Mouse (Mus musculus): Measurements from ENCODE around the gene St6galnac3. TPM values are rescaled to one million over a fixed set of nuclear protein-coding genes. Genes with fewer than 3 reads are reported as not detected.

The St6galnac3 gene
- polyA plus RNA-seq, 1 experiment from 2014 or later: 8.5 TPM

DNA sequence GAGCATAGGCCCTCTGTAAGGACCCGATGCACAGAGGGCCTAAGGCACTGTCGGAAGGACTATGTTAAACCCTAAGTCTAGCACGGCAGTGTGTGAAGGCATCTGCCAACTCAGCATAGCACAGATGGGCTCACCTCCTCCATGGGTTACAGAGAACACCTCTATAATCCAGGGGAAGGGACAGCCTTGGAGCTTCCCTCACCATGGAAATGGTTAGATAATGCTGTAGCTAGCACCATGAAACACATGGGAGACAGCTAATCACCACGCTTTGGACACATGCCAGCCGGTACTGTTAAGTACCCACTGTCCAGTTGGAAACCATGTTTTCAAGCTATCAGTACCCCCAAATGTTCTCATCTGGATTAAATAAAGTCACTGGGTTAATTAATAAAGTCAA, 60.3 kb downstream of the St6galnac3 start:
- no peak for TF ChIP-seq CTCF (IDR thresholded peaks at IDR 0.05; ENCODE audit: low read depth)
- Histone ChIP-seq H3K4me3 (ENCODE audit: low read depth, low read length) (no peak overlapping the region), H3K9ac (ENCODE audit: low read depth, low read length) (no peak overlapping the region), H3K9me3 (ENCODE audit: control insufficient read depth) (no peaks in the 10 kb centered on the region), H3K4me2 (replicated peaks; ENCODE audit: low read depth) (no peak overlapping the region), H3K27me3 (replicated peaks; ENCODE audit: control insufficient read depth, insufficient read depth, low read length) (no peaks in the 10 kb centered on the region), H3K36me3 (ENCODE audit: control insufficient read depth, insufficient read depth) (no peaks in the 10 kb centered on the region), H3K27ac (ENCODE audit: low read depth, low read length) (no peak overlapping the region), H3K4me1 (replicated peaks; ENCODE audit: control insufficient read depth, insufficient read depth, low read length) (no peaks in the 10 kb centered on the region)
- ATAC-seq: no peak
- 93% methylated on average over 5 of the region's 5 CpGs for WGBS

- H3K27me3 ChIP-seq (replicated peaks; ENCODE audit: control insufficient read depth, insufficient read depth, low read length): no peaks in the 10 kb centered on the region
- H3K4me3 ChIP-seq (ENCODE audit: low read depth, low read length): no peak overlapping the region
- no peak overlapping the region for H3K9ac ChIP-seq (ENCODE audit: low read depth, low read length)
- no peak for ATAC-seq
- H3K27ac ChIP-seq (ENCODE audit: low read depth, low read length): no peak overlapping the region
- no peak overlapping the region for H3K4me2 ChIP-seq (replicated peaks; ENCODE audit: low read depth)
- no peaks in the 10 kb centered on the region for H3K4me1 ChIP-seq (replicated peaks; ENCODE audit: control insufficient read depth, insufficient read depth, low read length)
- WGBS: 43% methylated on average over 10 of the region's 10 CpGs
- H3K9me3 ChIP-seq (ENCODE audit: control insufficient read depth): no peaks in the 10 kb centered on the region
- TF ChIP-seq CTCF (IDR thresholded peaks at IDR 0.05; ENCODE audit: low read depth): no peak
- no peaks in the 10 kb centered on the region for H3K36me3 ChIP-seq (ENCODE audit: control insufficient read depth, insufficient read depth)
Measured at GRCm38 (mm10) chr3:153663841-153664427, 61.0 kb downstream of the St6galnac3 start.

- Histone ChIP-seq H3K27me3 (replicated peaks; ENCODE audit: control insufficient read depth, insufficient read depth, low read length) (no peaks in the 10 kb centered on the region), H3K9ac (ENCODE audit: low read depth, low read length) (no peak overlapping the region), H3K9me3 (ENCODE audit: control insufficient read depth) (no peaks in the 10 kb centered on the region), H3K4me3 (ENCODE audit: low read depth, low read length) (no peak overlapping the region), H3K36me3 (ENCODE audit: control insufficient read depth, insufficient read depth) (no peaks in the 10 kb centered on the region), H3K4me2 (replicated peaks; ENCODE audit: low read depth) (no peak overlapping the region), H3K27ac (ENCODE audit: low read depth, low read length) (no peak overlapping the region), H3K4me1 (replicated peaks; ENCODE audit: control insufficient read depth, insufficient read depth, low read length) (no peaks in the 10 kb centered on the region)
- 91% methylated on average over 9 of the region's 9 CpGs for WGBS
- ATAC-seq: no peak
- TF ChIP-seq CTCF (IDR thresholded peaks at IDR 0.05; ENCODE audit: low read depth): no peak
Measured at GRCm38 (mm10) chr3:153662796-153663195, 62.2 kb downstream of the St6galnac3 start.

GRCm38 (mm10) chr3:153661927-153662326, 63.0 kb downstream of the St6galnac3 start:
- ATAC-seq: no peak
- TF ChIP-seq CTCF (IDR thresholded peaks at IDR 0.05; ENCODE audit: low read depth): no peak

GRCm38 (mm10) chr3:153659575-153660168, 65.3 kb downstream of the St6galnac3 start:
- no peaks in the 10 kb centered on the region for H3K27me3 ChIP-seq (replicated peaks; ENCODE audit: control insufficient read depth, insufficient read depth, low read length)
- no peak overlapping the region for H3K4me3 ChIP-seq (ENCODE audit: low read depth, low read length)
- 84% methylated on average over 15 of the region's 15 CpGs for WGBS
- no peaks in the 10 kb centered on the region for H3K4me1 ChIP-seq (replicated peaks; ENCODE audit: control insufficient read depth, insufficient read depth, low read length)
- H3K9me3 ChIP-seq (ENCODE audit: control insufficient read depth): no peaks in the 10 kb centered on the region
- H3K36me3 ChIP-seq (ENCODE audit: control insufficient read depth, insufficient read depth): no peaks in the 10 kb centered on the region
- no peak for ATAC-seq
- H3K4me2 ChIP-seq (replicated peaks; ENCODE audit: low read depth): no peak overlapping the region
- H3K9ac ChIP-seq (ENCODE audit: low read depth, low read length): no peak overlapping the region
- H3K27ac ChIP-seq (ENCODE audit: low read depth, low read length): no peak overlapping the region
- no peak for TF ChIP-seq CTCF (IDR thresholded peaks at IDR 0.05; ENCODE audit: low read depth)

More at GRCm38 (mm10) chr3:153661927-153662326, 63.0 kb downstream of the St6galnac3 start:
- Histone ChIP-seq H3K4me3 (ENCODE audit: low read depth, low read length) (no peak overlapping the region), H3K36me3 (ENCODE audit: control insufficient read depth, insufficient read depth) (no peaks in the 10 kb centered on the region), H3K9ac (ENCODE audit: low read depth, low read length) (no peak overlapping the region), H3K27ac (ENCODE audit: low read depth, low read length) (no peak overlapping the region), H3K27me3 (replicated peaks; ENCODE audit: control insufficient read depth, insufficient read depth, low read length) (no peaks in the 10 kb centered on the region), H3K4me2 (replicated peaks; ENCODE audit: low read depth) (no peak overlapping the region), H3K9me3 (ENCODE audit: control insufficient read depth) (no peaks in the 10 kb centered on the region), H3K4me1 (replicated peaks; ENCODE audit: control insufficient read depth, insufficient read depth, low read length) (no peaks in the 10 kb centered on the region)
- WGBS: 82% methylated on average over 7 of the region's 7 CpGs

DNA sequence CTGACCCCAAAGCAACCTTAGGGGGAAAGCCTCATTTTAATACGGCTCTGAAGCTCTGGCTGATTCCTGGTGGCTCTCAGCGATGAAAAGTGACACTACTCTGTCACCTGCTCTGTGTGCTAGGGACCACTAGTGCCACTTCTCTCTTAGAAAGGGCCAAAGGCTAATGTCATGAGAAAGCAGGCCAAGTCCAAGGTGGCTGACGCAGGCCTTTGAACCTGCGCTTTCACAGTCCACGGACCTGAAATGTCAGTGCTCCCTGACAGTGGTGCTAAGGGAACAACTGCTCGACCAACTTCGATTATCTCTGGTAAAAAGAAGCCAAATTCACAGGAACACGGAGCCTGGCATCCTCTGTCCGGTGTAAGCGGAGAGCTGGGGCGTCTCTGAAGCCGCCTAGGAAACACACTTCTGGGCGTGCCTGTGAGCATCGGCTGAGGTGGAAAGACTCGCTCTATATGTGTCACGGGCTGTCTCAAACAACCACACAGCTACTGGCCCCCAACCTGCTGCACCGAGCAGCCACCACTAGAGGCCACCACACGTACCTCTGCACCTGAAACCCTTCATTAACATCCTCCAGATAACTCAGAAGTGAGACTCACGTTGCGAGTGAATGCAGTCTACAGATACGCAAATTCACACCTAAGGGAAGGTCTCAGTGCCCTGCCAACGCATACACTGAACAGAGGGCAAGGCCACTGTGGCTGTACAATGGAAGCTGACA, 66.8 kb downstream of the St6galnac3 start:
- Histone ChIP-seq H3K9ac (ENCODE audit: low read depth, low read length) (no peak overlapping the region), H3K27ac (ENCODE audit: low read depth, low read length) (no peak overlapping the region), H3K36me3 (ENCODE audit: control insufficient read depth, insufficient read depth) (no peaks in the 10 kb centered on the region), H3K4me3 (ENCODE audit: low read depth, low read length) (no peak overlapping the region), H3K27me3 (replicated peaks; ENCODE audit: control insufficient read depth, insufficient read depth, low read length) (no peaks in the 10 kb centered on the region), H3K9me3 (ENCODE audit: control insufficient read depth) (no peaks in the 10 kb centered on the region), H3K4me1 (replicated peaks; ENCODE audit: control insufficient read depth, insufficient read depth, low read length) (no peaks in the 10 kb centered on the region), H3K4me2 (replicated peaks; ENCODE audit: low read depth) (no peak overlapping the region)
- 64% methylated on average over 22 of the region's 22 CpGs for WGBS
- ATAC-seq: 0 out of 2 replicates have a peak, but pooled peaks have one; percentile 16
- TF ChIP-seq CTCF (IDR thresholded peaks at IDR 0.05; ENCODE audit: low read depth): peak; percentile 91

Measured in intestine, postnatal 0 days (tissue).